Mouse (Mus musculus) cortical plate, adult 2 months (tissue): ENCODE measurements at regions not wholly inside any gene's neighbourhood (a gene's known extent, or its start where the extent isn't known, plus 50 kb on each side); places are given as distances from the start of the nearest gene placed in this dataset.

Experiments used
- CTCF ChIP-seq: fragments of 200-500 bp; IDR thresholded peaks from 2 replicates; pipeline ENCODE4 v1.5.1; 2011; ENCODE audit warnings: mild to moderate bottlenecking, control low read depth, low read length; ENCODE audit not compliant: insufficient read depth; ENCODE audit errors: extremely low read depth
- POLR2A ChIP-seq: fragments of 200-500 bp; IDR thresholded peaks from 2 replicates; pipeline ENCODE4 v1.6.1; 2011; ENCODE audit warnings: mild to moderate bottlenecking, low read length, control low read depth; ENCODE audit not compliant: insufficient read depth; ENCODE audit errors: extremely low read depth

DNA sequence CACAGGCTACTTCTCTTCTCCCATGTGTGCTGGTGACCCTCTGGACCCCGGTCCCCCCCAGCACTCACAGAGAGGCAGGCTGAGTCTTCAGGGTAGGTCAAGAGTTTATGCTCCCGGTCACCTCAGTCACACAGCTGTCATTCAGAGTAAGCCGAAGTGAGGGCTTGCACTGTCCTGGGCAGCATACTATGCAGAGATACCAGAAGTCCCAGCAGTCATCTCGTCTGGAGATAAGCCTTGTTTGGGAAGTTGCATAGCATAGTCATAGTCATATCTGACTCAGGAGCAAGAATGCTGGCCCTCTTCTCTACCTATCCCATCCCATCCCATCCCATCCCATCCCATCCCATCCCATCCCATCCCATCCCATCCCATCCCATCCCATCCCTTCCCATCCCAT is 1211.5 kb upstream of the A1bg start:
- TF ChIP-seq CTCF, result no peak
- no peak for TF ChIP-seq POLR2A
